Mouse (Mus musculus) testis, adult 2 months (tissue): ENCODE data around the gene Ift52.
A peak's percentile ranks its signal among the peaks of the same experiment; 100 is the strongest.

ENCODE experiments used
- CTCF ChIP-seq: fragments of 200-500 bp; IDR thresholded peaks from 2 replicates; pipeline ENCODE4 v1.5.1; 2012; ENCODE audit warnings: low read depth, mild to moderate bottlenecking, inconsistent platforms, low read length, moderate library complexity; ENCODE audit not compliant: control insufficient read depth, insufficient read depth, insufficient replicate concordance
- POLR2A ChIP-seq: fragments of 200-500 bp; IDR thresholded peaks from 2 replicates; pipeline ENCODE4 v1.6.1; 2012; ENCODE audit warnings: low read depth, mild to moderate bottlenecking, inconsistent platforms, low read length, moderate library complexity; ENCODE audit not compliant: control insufficient read depth

- TF ChIP-seq CTCF (peak; percentile 36; the same call in 1 of the 2 replicates), POLR2A (no peak)
These were observed 17.4 kb upstream of the Ift52 start for GRCm38 (mm10) chr2:162999744-163000143.
